Mouse (Mus musculus) liver, embryonic 14.5 days (tissue): ENCODE measurements around the gene Satb2. TPM values are rescaled to one million over a fixed set of nuclear protein-coding genes. Genes with fewer than 3 reads are reported as not detected.
"Not testable (repeated sequence)": the region's sequence is repeated elsewhere in the genome, so short reads cannot be mapped to it uniquely, and the experiment has no call there.

Experiments
- ATAC-seq: fragments of 200-750 bp; cut with Nextera tagmentation; 2 replicates; pipeline ENCODE4 v1.8.0; 2017; ENCODE audit warnings: moderate number of reproducible peaks, mild to moderate bottlenecking, moderate library complexity; ENCODE audit not compliant: insufficient read depth
- DNase-seq, 3 experiments: peaks; one replicate each; pipeline ENCODE4 v3.0.0-alpha.2; 2012 to 2013; ENCODE audit warnings: low read depth in 3 of 3, low spot score in 3 of 3
- H3K27ac ChIP-seq: fragments of 300-500 bp; sonication (generic); 2 replicates; pipeline ENCODE4 v1.5.1; 2014; ENCODE audit warnings: moderate library complexity, mild to moderate bottlenecking, control low read depth, inconsistent platforms
- H3K27me3 ChIP-seq: fragments of 300-500 bp; sonication (generic); 2 replicates; pipeline ENCODE4 v1.6.1; 2014; ENCODE audit warnings: mild to moderate bottlenecking, low read length, moderate library complexity; ENCODE audit not compliant: control insufficient read depth, insufficient read depth
- H3K36me3 ChIP-seq: fragments of 300-500 bp; sonication (generic); replicated peaks from 2 replicates; pipeline ENCODE4 v1.6.1; 2014; ENCODE audit warnings: low read depth; ENCODE audit not compliant: control insufficient read depth, insufficient read depth
- H3K4me1 ChIP-seq, 2 experiments: fragments of 200-500 bp in 1 of 2; fragments of 300-500 bp in 1 of 2; sonication (generic) in 1 of 2; replicated peaks; 2 replicates each; pipeline ENCODE4 v1.6.1; 2012 to 2014; ENCODE audit warnings: antibody characterized with exemption in 1 of 2, inconsistent platforms in 1 of 2, low read length in 1 of 2; ENCODE audit not compliant: control insufficient read depth in 2 of 2, insufficient read depth in 2 of 2
- H3K4me2 ChIP-seq: fragments of 300-500 bp; sonication (generic); 2 replicates; pipeline ENCODE4 v1.6.1; 2014; ENCODE audit warnings: low read depth, mild to moderate bottlenecking, control low read depth, moderate library complexity
- H3K4me3 ChIP-seq, 2 experiments: fragments of 200-500 bp in 1 of 2; fragments of 300-500 bp in 1 of 2; sonication (generic) in 1 of 2; 2 replicates each; pipeline ENCODE4 v1.5.1; 2012 to 2014; ENCODE audit warnings: low read depth in 2 of 2, low read length in 2 of 2, mild to moderate bottlenecking in 2 of 2, control low read depth in 1 of 2, inconsistent platforms in 1 of 2, moderate library complexity in 1 of 2; ENCODE audit not compliant: insufficient read depth in 1 of 2
- H3K9ac ChIP-seq: fragments of 300-500 bp; sonication (generic); replicated peaks from 2 replicates; pipeline ENCODE4 v1.6.1; 2014; ENCODE audit warnings: mild to moderate bottlenecking, control low read depth, moderate library complexity
- H3K9me3 ChIP-seq: fragments of 300-500 bp; sonication (generic); 2 replicates; pipeline ENCODE4 v1.6.1; 2016; ENCODE audit warnings: low read length, mixed read lengths; ENCODE audit not compliant: control insufficient read depth
- CTCF ChIP-seq: IDR thresholded peaks from 2 replicates; pipeline ENCODE4 v1.5.1; 2016; ENCODE audit warnings: antibody characterized with exemption, low read depth, control low read depth
- EP300 ChIP-seq: IDR thresholded peaks from 2 replicates; pipeline ENCODE4 v1.6.1; 2016; ENCODE audit warnings: antibody characterized with exemption, low read depth
- WGBS: fragments of 180-500 bp; shearing (Covaris S2); extraction: QIAGEN DNeasy Blood & Tissue Kit; methylation state at CpG from one replicate; pipeline ENCODE4 v1.1.7; 2014; ENCODE audit not compliant: insufficient replicate concordance; 5-methylcytosine and 5-hydroxymethylcytosine counted together
- polyA plus RNA-seq, 2 experiments: library from polyadenylated mRNA; depleted of rRNA in 1 of 2; stranded (reverse) in 1 of 2; unstranded in 1 of 2; fragments of >200 nt; fragmentation: Nextera tagmentation in 1 of 2; extraction: Ambion mirVana in 1 of 2; gene quantifications; 2 replicates each; pipeline versions ENCODE4 v1.2.1 to v1.2.3; 2012 to 2014

The Satb2 gene
- polyA plus RNA-seq, 2 experiments: 0.03 TPM

GRCm38 (mm10) chr1:56800611-56801010 is 177.8 kb downstream of the Satb2 start:
- Histone ChIP-seq H3K27ac (no peak overlapping the region), H3K36me3 (no peaks in the 10 kb centered on the region), H3K27me3 (no peaks in the 10 kb centered on the region), H3K4me3 (no peak overlapping the region), H3K4me2 (no peak overlapping the region), H3K9ac (no peak overlapping the region), H3K9me3 (no peaks in the 10 kb centered on the region), H3K4me1 (no peaks in the 10 kb centered on the region)
- 71% methylated on average over 7 of the region's 7 CpGs for WGBS
- no peak for DNase-seq
- TF ChIP-seq EP300 (no peak), CTCF (no peak)
- no peak for ATAC-seq

GRCm38 (mm10) chr1:56795016-56795608 is 183.3 kb downstream of the Satb2 start:
- Histone ChIP-seq H3K27me3 (no peaks in the 10 kb centered on the region), H3K9ac (no peak overlapping the region), H3K9me3 (no peaks in the 10 kb centered on the region), H3K27ac (no peak overlapping the region), H3K4me1 (no peaks in the 10 kb centered on the region), H3K36me3 (no peaks in the 10 kb centered on the region), H3K4me2 (no peak overlapping the region), H3K4me3 (no peak overlapping the region)
- ATAC-seq (no peak), DNase-seq (no peak)
- 42% methylated on average over 19 of the region's 19 CpGs for WGBS
- TF ChIP-seq EP300 (no peak), CTCF (no peak)

- Histone ChIP-seq H3K4me2 (no peak overlapping the region), H3K27ac (no peak overlapping the region), H3K4me3 (no peak overlapping the region), H3K4me1 (no peaks in the 10 kb centered on the region), H3K27me3 (no peaks in the 10 kb centered on the region), H3K9ac (no peak overlapping the region), H3K36me3 (no peaks in the 10 kb centered on the region), H3K9me3 (no peaks in the 10 kb centered on the region)
- 35% methylated on average over 2 of the region's 2 CpGs for WGBS
- DNase-seq: no peak
- ATAC-seq: no peak
- no peak for TF ChIP-seq CTCF
- no peak for TF ChIP-seq EP300
These were observed 188.8 kb downstream of the Satb2 start for GRCm38 (mm10) chr1:56789641-56790040.

DNA sequence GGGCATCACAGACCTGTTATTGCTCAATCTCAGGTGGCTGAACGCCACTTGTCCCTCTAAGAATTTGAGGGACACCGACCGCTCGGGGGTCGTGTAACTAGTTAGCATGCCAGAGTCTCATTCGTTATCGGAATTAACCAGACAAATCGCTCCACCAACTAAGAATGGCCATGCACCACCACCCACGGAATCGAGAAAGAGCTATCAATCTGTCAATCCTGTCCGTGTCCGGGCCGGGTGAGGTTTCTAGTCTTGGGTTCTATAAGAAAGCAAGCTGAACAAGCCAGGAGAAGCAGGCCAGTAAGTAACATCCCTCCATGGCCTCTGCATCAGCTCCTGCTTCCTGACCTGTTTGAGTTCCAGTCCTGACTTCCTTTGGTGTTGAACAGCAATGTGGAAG is 196.3 kb downstream of the Satb2 start:
- not testable (repeated sequence) for H3K4me1 ChIP-seq, H3K4me2 ChIP-seq, H3K27ac ChIP-seq, H3K9me3 ChIP-seq, DNase-seq, H3K9ac ChIP-seq, H3K4me3 ChIP-seq, H3K27me3 ChIP-seq, H3K36me3 ChIP-seq
- ATAC-seq: peak; percentile 93
- 76% methylated on average over 13 of the region's 13 CpGs for WGBS

GRCm38 (mm10) chr1:56764205-56764604 is 214.2 kb downstream of the Satb2 start:
- DNase-seq: no peak
- Histone ChIP-seq H3K36me3 (no peaks in the 10 kb centered on the region), H3K27ac (no peak overlapping the region), H3K27me3 (no peaks in the 10 kb centered on the region), H3K9ac (no peak overlapping the region), H3K4me2 (no peak overlapping the region), H3K9me3 (no peaks in the 10 kb centered on the region), H3K4me3 (no peak overlapping the region), H3K4me1 (no peaks in the 10 kb centered on the region)
- WGBS: 68% methylated on average over 1 of the region's 1 CpGs
- no peak for ATAC-seq
- TF ChIP-seq EP300: no peak
- no peak for TF ChIP-seq CTCF
